Mouse (Mus musculus): ENCODE results near the gene Dydc2. TPM values are rescaled to one million over a fixed set of nuclear protein-coding genes. Genes with fewer than 3 reads are reported as not detected.
A peak's percentile ranks its signal among the peaks of the same experiment; 100 is the strongest.
"Not testable (repeated sequence)": the region's sequence is repeated elsewhere in the genome, so short reads cannot be mapped to it uniquely, and the experiment has no call there.

Dydc2 gene
- total RNA-seq (2021), result under 1 TPM; 0.62 to 0.85 TPM

DNA sequence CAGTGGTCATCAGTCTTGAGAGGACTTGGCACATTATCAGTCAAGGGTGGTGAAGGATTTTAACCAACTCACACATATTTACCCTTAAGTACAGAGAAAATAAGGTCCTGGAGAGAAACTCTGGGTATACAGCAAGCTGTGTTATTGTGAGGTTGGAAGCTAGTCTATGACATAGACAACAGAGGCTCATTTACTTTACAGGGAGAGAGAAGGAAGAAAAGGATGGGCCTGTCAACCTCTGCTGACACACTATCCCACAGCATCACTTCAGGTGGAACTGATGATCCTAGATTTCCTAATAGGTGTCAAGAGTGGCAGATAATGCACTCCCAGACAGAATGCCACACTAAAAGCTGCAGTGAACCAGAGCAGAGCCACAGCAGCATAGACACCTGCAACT, at the start of gene Dydc2:
Gene Dydc2, minus strand, starts transcription at position 101 of the 400 bp plus-strand sequence.
- intact Hi-C loops (cut with DNase I), result no loop called here
- no peak for DNase-seq (ENCODE audit: low spot score in 2 of 2)

DNA sequence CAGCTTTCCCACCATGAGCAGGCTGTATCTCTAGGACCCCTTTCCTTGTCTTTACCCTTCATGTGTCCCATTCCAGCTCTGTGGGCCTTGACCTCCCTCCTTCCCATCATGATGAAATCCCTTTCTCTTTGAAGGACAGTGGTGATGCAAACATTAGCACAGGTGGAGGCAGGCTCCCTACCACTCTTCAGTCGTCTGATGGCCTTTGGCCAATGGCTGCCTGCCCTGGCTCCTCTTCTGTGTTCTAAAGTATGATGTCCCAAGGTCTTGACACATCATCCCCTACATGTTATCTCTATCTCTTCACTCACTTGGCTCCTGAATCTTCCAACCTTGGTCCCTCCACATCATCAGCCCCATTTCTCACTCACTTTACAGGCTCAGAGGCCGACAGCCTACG, 47.3 kb upstream of the Dydc2 start:
- intact Hi-C loops (cut with DNase I), result no loop called here
- no peak for DNase-seq (ENCODE audit: low spot score in 2 of 2)

DNA sequence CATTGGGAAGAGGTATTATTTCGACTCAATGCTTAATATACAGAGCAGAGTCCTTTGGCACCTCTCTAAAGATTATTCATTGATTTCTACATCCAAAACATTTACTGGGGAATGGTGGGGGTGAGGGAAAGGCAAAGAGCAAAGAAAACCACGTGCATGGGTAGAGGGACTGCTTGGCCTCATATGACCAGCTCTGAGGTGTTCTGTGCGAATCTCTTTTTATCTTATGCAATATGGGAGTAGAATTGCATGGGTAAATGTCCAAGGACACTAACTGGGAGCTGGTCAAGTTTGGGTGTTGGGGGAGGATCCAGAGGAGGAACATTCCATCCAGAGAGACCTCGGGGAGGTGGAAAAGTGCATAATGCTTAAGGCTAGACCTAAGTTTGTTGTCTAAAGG, 43.9 kb upstream of the Dydc2 start:
- no peak for DNase-seq (ENCODE audit: low spot score in 2 of 2)
- intact Hi-C loops (cut with DNase I), result no loop called here

DNA sequence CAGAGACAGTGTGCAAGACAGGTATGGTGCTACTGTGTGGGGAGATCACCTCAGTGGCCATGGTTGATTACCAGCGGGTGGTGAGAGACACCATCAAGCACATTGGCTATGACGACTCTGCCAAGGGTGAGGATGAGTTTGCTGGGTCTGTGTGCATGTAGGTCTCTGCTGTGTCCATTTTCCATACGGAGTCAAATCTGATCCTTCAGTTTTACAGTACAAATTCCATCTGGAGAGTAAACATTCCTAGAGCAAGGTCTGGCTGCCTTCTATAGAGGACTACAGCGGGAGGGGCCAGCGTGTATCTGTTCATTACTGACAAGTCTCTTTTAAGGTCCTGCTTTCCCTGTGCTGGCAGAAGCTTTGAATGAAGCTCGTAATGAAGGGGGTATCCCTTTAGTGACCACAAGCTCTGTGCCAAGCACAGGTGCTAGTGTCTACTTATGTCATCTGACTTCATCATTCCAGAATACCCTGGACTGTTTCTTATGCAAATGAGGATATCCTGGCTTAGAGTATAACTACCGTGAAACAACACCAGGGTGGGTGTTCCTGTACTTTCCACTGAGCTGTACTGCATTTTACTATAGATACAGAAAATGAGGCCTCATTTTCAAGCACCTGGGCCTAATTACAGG, 42.1 kb upstream of the Dydc2 start:
- DNase-seq (ENCODE audit: low spot score in 2 of 2), result no peak
- intact Hi-C loops (cut with DNase I), result no loop called here

GRCm38 (mm10) chr14:41104853-41105444, 35.9 kb upstream of the Dydc2 start, which contains the start of gene Mat1a:
Gene Mat1a, plus strand, starts transcription at chr14:41105035.
- DNase-seq (ENCODE audit: low spot score in 2 of 2), result no peak
- intact Hi-C loops (cut with DNase I), result no loop called here

DNA sequence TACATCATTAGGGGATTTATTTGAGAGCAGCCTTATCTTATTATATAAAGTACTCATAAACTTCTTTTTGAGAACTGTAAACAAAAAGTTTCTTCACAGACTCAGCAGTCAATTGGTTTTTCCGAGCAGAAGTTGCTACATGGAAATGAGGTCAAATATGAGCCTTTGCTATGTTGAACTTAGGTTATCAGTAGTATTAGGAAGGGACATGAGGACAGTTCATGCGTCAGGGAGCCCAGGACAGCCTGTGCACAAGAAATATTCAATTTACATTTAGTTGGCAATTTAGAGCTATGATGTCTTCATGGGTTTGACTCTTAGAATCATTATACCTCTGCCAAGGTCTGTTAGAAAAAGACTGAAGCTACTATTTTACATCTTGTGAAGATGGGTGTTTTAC, 33.3 kb upstream of the Dydc2 start:
- no peak for DNase-seq (ENCODE audit: low spot score in 2 of 2)

DNA sequence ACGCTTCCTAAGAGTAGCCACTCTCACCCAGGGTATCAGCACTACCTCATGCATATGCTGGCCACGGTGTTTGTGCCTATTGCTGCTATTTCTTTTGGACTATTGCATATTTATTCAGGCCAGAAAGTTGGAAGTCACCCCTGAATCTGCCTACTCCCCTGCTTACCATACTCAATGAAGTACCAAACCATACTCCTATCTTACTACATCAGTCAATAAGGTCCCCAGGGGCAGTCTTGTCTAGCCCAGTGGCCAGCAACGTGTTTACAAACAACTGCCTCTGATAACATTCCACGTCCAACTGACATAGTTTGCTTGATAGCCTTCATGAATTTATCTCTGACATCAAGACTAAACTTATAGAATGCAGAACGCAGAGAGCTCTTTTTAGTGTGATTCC, 32.2 kb upstream of the Dydc2 start:
- intact Hi-C loops (cut with DNase I), result no loop called here
- DNase-seq (ENCODE audit: low spot score in 2 of 2), result no peak

More for the DNA sequence above, 33.3 kb upstream of the Dydc2 start:
- intact Hi-C loops (cut with DNase I), result no loop called here

DNA sequence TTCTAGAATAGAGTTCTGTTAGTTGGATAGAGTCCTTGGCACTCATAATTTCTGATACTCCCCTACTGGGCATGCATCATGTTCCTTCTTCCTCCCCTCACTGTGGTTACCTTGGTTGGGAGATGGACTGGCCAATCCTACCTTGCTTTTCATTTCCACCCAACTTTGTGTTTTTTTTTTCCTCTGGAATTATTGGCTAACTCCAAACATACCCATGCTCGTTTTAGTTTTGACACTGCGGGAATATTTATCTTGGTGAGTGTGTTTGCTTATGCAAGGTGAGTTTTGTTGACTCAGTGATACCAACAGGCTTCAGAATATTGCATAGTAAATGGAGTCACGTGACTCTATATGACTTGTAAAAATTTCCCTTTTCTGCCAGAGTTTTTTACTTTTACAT, 31.7 kb upstream of the Dydc2 start:
- intact Hi-C loops (cut with DNase I), result no loop called here
- DNase-seq (ENCODE audit: low spot score in 2 of 2), result no peak

GRCm38 (mm10) chr14:41098726-41099125, 29.7 kb upstream of the Dydc2 start:
- intact Hi-C loops (cut with DNase I), result no loop called here
- DNase-seq (ENCODE audit: low spot score in 2 of 2), result peak; percentile 21 to 77

- intact Hi-C loops (cut with DNase I), result no loop called here
- DNase-seq (ENCODE audit: low spot score in 2 of 2), result no peak
Observed at GRCm38 (mm10) chr14:41096296-41096860, 27.4 kb upstream of the Dydc2 start.

DNA sequence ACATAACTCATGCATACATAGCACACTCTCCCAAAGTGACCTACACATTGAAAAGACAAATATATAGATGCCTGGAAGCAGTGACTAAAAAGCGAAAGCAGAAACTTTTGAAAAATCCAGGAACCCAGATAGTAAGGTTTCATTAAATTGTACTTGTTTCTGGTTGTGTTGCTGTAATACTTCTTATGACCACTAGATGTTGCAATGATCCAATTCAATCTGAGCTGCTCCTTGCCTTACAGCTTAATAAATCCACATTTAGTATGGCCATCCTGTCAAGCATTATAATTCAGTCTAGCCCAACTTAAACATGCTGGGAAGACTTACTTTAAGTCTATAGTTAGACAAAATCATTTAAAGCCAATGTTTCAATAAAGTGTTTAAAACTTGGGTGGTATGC, 25.1 kb upstream of the Dydc2 start:
- intact Hi-C loops (cut with DNase I), result loop anchor here (1.0 kb wide), 1 partner anchor 68 kb away; no protein-coding TSS in a partner anchor
- DNase-seq (ENCODE audit: low spot score in 2 of 2), result peak in 1 of 2 experiments; percentile 8

GRCm38 (mm10) chr14:41090777-41091176, 21.8 kb upstream of the Dydc2 start:
- DNase-seq (ENCODE audit: low spot score in 2 of 2), result peak in 1 of 2 experiments; percentile 3
- intact Hi-C loops (cut with DNase I), result no loop called here

DNA sequence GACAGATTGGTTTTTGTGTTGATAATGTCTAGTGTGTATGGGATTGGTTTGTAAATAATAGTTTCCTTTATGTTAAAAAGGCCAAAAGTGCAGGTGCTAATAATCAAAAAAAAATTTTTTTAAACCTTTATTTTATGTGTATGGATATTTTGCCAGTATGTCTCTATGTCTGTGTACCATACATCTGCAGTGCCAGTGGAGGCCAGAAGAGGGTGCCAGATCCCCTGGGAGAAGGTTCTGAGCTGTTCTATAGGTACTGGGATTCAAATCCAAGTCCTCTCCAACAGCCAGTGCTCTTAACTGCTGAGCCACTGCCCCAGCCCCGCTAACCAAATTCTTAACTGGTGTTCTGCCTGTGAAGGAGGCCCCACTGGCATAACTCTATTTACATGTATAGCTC, 18.5 kb upstream of the Dydc2 start:
- DNase-seq (ENCODE audit: low spot score in 2 of 2), result no peak
- intact Hi-C loops (cut with DNase I), result no loop called here

- DNase-seq (ENCODE audit: low spot score in 2 of 2), result no peak
- intact Hi-C loops (cut with DNase I), result no loop called here
Observed at GRCm38 (mm10) chr14:41082408-41082807, 13.4 kb upstream of the Dydc2 start.

DNA sequence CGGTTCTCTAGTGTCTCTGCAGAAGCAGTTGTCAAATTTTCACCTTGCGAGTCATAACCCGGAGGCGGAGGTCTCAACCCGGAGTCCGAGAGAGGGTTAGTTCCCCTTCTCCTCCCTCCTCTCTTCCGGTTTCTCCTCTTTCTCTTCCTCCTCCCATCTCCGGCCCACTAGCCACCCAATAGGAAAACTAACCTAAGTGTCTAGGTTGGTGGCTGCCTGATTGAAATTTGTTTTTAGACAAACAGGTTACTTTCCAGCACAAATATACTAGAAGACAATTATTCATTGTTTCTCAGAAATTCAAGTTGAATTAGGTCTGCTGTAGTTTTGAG, 3.9 kb upstream of the Dydc2 start:
- DNase-seq (ENCODE audit: low spot score in 2 of 2), result no peak
- intact Hi-C loops (cut with DNase I), result no loop called here

GRCm38 (mm10) chr14:41072229-41072943, 3.4 kb upstream of the Dydc2 start, which contains the start of gene Dydc1:
Gene Dydc1, plus strand, starts transcription at chr14:41072911.
- peak; percentile 85 to 87 for DNase-seq (ENCODE audit: low spot score in 2 of 2)
- intact Hi-C loops (cut with DNase I), result no loop called here

DNA sequence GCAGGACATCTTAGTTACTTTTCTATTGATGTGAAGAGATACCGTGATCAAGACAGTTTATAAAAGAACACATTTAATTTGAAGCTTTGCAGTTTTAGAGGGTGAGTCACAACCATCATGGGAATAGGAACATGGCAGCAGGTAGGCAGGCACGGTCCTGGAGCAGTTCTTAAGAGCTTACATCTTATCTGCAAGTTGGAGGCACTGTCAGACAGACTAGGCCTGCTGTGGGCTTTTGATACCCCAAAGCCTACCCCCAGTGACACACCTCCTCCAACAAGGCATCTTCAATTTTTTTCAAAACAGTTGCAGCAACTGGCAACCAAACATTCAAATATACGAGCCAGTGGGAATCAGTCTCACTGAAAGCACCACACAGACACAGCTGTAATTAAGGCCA, 1.3 kb upstream of the Dydc2 start:
- intact Hi-C loops (cut with DNase I), result no loop called here
- no peak for DNase-seq (ENCODE audit: low spot score in 2 of 2)

DNA sequence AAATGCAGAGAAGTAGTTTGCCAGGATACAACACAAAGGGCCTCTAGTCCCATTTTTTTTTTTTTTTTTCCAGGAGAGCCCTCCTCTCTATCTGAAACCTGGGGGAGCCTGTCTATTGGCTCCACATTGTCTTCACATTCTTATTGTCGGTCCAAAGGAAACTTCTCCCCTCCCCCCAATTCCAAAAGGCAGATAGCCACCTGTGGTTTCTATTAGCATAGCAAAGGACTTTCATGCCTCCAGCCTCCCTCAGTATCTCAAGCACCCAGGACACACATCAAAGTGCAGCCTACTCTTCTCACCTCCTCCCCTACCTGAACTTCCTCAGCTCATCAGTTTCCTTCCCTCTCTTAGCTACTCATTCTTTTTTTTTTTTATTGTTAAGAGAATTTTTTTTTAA, 2.6 kb downstream of the Dydc2 start:
- no peak for DNase-seq (ENCODE audit: low spot score in 2 of 2)
- intact Hi-C loops (cut with DNase I), result no loop called here

DNA sequence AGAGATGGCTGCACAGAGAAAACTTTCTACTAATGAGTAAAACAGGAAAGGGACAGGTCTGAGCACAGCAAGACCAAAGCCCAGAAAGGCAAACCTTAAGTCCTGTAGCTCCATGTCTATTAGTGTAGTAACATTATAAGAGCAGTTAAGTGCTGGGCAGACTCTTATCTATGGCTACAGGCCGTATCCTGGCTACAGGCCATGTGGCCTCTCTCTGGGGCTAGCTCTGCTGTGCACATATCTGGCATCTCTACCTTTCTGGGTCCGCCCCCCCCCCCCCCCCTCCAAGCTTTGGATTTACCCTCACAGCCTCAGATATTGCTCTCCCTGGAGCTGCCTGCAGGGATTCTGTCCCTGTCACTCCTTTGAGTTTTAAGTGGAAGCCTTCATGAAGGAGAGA, 3.8 kb downstream of the Dydc2 start:
- no peak for DNase-seq (ENCODE audit: low spot score in 2 of 2)
- intact Hi-C loops (cut with DNase I), result no loop called here

DNA sequence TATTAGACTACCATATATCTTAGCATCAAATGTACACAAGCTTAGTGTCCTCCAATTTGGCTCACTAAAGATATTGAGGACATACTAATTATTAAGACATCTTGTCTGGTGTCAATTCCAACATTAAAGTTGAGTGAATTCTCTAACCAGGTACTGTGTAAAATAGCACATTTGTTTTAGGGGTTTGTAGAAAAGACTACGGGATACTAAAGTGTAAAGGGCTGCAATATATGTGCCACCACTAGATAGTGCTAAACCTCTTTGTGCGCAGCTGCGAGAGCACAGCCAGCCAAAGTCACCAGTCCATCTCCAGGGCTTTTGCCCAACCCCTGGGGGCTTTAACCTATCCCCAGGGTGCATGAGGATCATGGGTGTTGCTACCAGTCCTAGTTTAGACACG, 15.8 kb downstream of the Dydc2 start:
- intact Hi-C loops (cut with DNase I); DNase-seq (ENCODE audit: low spot score in 2 of 2): not testable (repeated sequence)

- no peak for DNase-seq (ENCODE audit: low spot score in 2 of 2)
- intact Hi-C loops (cut with DNase I), result no loop called here
Observed at GRCm38 (mm10) chr14:41052481-41052880, 16.5 kb downstream of the Dydc2 start.
